Mouse (Mus musculus): ENCODE data around the gene Eif2b3. TPM values are rescaled to one million over a fixed set of nuclear protein-coding genes. Genes with fewer than 3 reads are reported as not detected.
A peak's percentile ranks its signal among the peaks of the same experiment; 100 is the strongest.

Gene Eif2b3
- total and polyA plus RNA-seq, 2 experiments, result 4.5 to 9.5 TPM

DNA sequence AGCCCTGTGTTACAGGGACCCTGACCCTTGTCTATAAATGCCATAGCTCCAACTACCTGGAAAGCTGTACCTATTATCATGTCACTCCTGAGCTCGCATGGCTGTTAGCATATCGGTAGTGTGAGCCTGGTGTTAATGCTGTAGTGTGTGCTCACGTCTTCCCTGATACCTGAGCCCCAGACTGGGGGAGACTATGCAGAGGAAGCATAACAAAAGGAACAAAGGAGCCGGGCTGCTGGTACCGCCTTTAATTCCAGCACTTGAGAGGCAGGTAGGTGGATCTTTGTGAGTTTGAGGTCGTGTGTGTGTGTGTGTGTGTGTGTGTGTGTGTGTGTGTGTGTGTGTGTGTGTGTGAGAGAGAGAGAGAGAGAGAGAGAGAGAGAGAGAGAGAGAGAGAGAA, 29.5 kb upstream of the Eif2b3 start:
- no peak for DNase-seq (ENCODE audit: extremely low read depth, low read depth, low spot score)
- WGBS, result 90% methylated on average over 6 of the region's 6 CpGs
- H3K27me3 ChIP-seq (ENCODE audit: control insufficient read depth, insufficient read depth, low read length), result no peaks in the 10 kb centered on the region
- no peak overlapping the region for H3K4me3 ChIP-seq (ENCODE audit: insufficient read depth, low read depth, low read length)
- H3K27ac ChIP-seq (replicated peaks; ENCODE audit: insufficient read depth, low read depth, low read length), result no peak overlapping the region
- peaks cover 9% of the 10 kb centered on the region; the same call in 1 of the 2 replicates for H3K4me1 ChIP-seq (ENCODE audit: control insufficient read depth, insufficient read depth, low read length)
- H3K9ac ChIP-seq (ENCODE audit: low read depth, low read length), result no peak overlapping the region
- H3K79me2 ChIP-seq (ENCODE audit: control insufficient read depth, insufficient read depth, low read length), result 0 out of 2 replicates have a peak, but pooled peaks cover 4% of the 10 kb centered on the region
- H3K36me3 ChIP-seq (ENCODE audit: control insufficient read depth, insufficient read depth, low read length), result peaks cover 8% of the 10 kb centered on the region; the same call in 1 of the 2 replicates
- TF ChIP-seq CTCF (IDR thresholded peaks at IDR 0.05; ENCODE audit: low read depth, low read length) (no peak), POLR2A (IDR thresholded peaks at IDR 0.05; ENCODE audit: extremely low read depth, insufficient read depth, low read length) (no peak)

DNA sequence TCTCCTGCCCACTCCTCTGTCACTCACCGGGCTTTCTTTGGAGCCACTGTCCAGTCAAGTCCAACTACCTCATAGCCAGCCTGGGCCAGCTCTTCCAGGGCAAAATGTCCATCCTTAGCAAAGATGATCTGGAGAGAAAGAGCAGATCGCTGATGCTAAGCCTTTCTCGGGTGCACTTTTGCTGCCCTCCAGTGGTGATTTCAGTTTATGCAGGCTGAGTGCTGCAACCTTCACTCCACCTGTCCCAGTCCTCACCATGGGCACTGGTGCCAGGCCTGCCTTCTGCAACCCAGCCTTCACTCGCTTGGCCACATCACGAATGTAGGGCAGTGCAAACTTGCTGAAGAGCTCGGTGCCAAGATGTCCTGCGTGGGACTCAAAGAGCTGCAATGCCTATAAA, 27.8 kb upstream of the Eif2b3 start:
- H3K4me3 ChIP-seq (ENCODE audit: insufficient read depth, low read depth, low read length), result no peak overlapping the region
- peaks cover 8% of the 10 kb centered on the region; the same call in 1 of the 2 replicates for H3K36me3 ChIP-seq (ENCODE audit: control insufficient read depth, insufficient read depth, low read length)
- no peak overlapping the region for H3K27ac ChIP-seq (replicated peaks; ENCODE audit: insufficient read depth, low read depth, low read length)
- DNase-seq (ENCODE audit: extremely low read depth, low read depth, low spot score), result peak; percentile 59
- H3K4me1 ChIP-seq (ENCODE audit: control insufficient read depth, insufficient read depth, low read length), result peaks cover 15% of the 10 kb centered on the region
- WGBS, result 6% methylated on average over 7 of the region's 7 CpGs
- TF ChIP-seq POLR2A (IDR thresholded peaks at IDR 0.05; ENCODE audit: extremely low read depth, insufficient read depth, low read length) (no peak), CTCF (IDR thresholded peaks at IDR 0.05; ENCODE audit: low read depth, low read length) (peak; percentile 83)
- H3K27me3 ChIP-seq (ENCODE audit: control insufficient read depth, insufficient read depth, low read length), result no peaks in the 10 kb centered on the region
- H3K9ac ChIP-seq (ENCODE audit: low read depth, low read length), result no peak overlapping the region
- 0 out of 2 replicates have a peak, but pooled peaks cover 4% of the 10 kb centered on the region for H3K79me2 ChIP-seq (ENCODE audit: control insufficient read depth, insufficient read depth, low read length)

DNA sequence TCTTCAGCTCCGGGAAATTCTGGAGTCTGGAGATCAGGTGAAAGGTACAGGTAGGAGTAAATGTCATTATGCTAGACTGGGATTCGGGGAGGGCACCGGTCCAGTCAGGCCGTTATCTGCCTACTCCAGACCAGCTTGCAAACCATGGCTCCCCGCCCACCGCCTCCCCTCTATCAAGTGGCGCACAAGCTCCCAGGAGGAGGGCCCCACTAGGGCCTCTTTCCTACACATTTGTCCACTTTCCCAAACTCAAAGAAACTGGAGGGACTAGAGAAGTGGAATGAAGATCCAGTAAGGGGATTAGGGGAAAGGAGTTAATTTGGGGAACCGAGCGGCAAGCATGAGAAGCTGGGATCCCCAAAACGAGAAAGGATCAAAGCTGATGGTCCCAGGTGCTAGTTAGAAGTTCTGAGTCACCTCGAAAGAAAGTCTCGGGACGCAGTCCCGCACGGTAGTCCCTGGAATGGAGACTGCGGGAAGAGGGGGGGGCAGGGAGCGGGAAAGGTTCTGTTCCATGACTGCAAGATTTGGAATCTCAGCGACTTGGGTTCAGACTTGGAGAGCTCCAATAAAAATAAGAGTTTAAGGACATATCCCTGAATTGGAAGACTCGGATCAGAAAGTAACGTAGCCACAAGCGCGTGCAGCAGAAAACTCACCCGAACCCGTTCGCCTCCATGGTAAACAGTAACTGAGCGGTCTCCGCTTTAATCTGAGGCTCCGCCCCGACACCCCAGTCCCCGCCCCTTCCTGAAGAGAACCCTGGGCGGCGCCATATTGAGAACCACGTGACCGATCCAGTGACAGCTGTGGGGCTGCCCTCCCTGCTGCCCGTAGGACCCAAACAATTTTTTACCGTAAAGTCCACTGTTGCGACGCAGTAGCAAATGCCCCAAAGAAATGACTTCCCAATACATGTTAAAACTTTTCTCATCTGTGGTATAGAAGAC, 25.3 kb upstream of the Eif2b3 start, which contains the start of gene Urod:
Urod (minus strand) TSS at position 742 of the 950 bp plus-strand sequence.
- Histone ChIP-seq H3K27me3 (ENCODE audit: control insufficient read depth, insufficient read depth, low read length) (no peaks in the 10 kb centered on the region), H3K4me1 (ENCODE audit: control insufficient read depth, insufficient read depth, low read length) (peaks cover 15% of the 10 kb centered on the region), H3K36me3 (ENCODE audit: control insufficient read depth, insufficient read depth, low read length) (peaks cover 13% of the 10 kb centered on the region; the same call in 1 of the 2 replicates), H3K27ac (replicated peaks; ENCODE audit: insufficient read depth, low read depth, low read length) (peak within 1 kb of the TSS; percentile 96), H3K4me3 (ENCODE audit: insufficient read depth, low read depth, low read length) (peak within 1 kb of the TSS; percentile 95), H3K9ac (ENCODE audit: low read depth, low read length) (peak within 1 kb of the TSS; percentile 98), H3K79me2 (ENCODE audit: control insufficient read depth, insufficient read depth, low read length) (0 out of 2 replicates have a peak, but pooled peaks cover 4% of the 10 kb centered on the region)
- peak; percentile 87 for DNase-seq (ENCODE audit: extremely low read depth, low read depth, low spot score)
- TF ChIP-seq CTCF (IDR thresholded peaks at IDR 0.05; ENCODE audit: low read depth, low read length) (no peak), POLR2A (IDR thresholded peaks at IDR 0.05; ENCODE audit: extremely low read depth, insufficient read depth, low read length) (no peak)
- under 1% methylated on average over 38 of the region's 38 CpGs for WGBS

DNA sequence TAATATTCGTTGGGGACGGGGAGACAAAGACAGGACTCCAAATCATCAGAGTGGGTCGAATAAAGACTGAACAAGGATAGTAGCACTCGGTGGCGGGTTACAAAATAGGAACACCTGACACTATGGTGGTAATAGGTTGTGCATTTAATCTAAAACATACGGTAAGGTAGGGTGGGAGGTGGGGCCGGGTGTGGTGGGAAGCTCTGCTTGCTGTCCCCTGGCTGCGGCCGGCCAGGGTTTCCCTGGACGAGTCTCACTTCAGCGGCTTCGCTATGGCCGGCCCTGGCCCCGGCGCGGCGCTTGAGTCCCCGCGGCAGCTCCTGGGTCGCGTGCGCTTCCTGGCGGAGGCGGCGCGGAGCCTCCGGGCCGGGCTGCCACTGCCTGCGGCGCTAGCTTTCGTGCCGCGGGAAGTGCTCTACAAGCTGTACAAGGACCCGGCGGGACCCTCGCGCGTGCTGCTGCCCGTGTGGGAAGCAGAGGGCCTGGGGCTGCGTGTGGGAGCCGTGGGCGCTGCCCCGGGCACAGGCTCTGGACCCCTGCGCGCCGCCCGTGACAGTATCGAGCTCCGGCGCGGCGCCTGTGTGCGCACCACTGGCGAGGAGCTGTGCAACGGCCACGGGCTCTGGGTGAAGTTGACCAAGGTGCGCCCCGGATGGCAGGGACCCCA, 23.9 kb upstream of the Eif2b3 start, which contains the start of gene Hectd3:
Hectd3 (plus strand) TSS at position 187 of the 667 bp plus-strand sequence.
- peak; percentile 78 for DNase-seq (ENCODE audit: extremely low read depth, low read depth, low spot score)
- peak within 1 kb of the TSS; percentile 96 for H3K27ac ChIP-seq (replicated peaks; ENCODE audit: insufficient read depth, low read depth, low read length)

DNA sequence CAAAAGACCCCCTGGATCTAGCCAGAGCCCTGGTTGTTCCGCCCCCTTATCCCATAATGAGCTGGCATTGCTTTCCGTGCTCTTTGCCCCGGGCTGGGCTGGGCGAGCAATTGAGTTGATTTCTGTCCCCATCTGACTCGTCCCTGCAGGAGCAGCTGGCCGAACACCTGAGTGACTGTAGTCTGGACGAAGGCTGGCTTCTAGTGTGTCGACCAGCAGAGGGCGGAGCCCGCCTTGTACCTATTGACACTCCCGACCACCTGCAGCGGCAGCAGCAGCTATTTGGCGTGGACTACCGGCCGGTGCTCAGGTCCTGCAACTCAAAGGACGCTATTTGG, 23.4 kb upstream of the Eif2b3 start:
- no peaks in the 10 kb centered on the region for H3K27me3 ChIP-seq (ENCODE audit: control insufficient read depth, insufficient read depth, low read length)
- peak; percentile 84 for DNase-seq (ENCODE audit: extremely low read depth, low read depth, low spot score)
- H3K9ac ChIP-seq (ENCODE audit: low read depth, low read length), result peak overlapping the region; percentile 98
- peak overlapping the region; percentile 96 for H3K27ac ChIP-seq (replicated peaks; ENCODE audit: insufficient read depth, low read depth, low read length)
- H3K36me3 ChIP-seq (ENCODE audit: control insufficient read depth, insufficient read depth, low read length), result peaks cover 23% of the 10 kb centered on the region
- TF ChIP-seq POLR2A (IDR thresholded peaks at IDR 0.05; ENCODE audit: extremely low read depth, insufficient read depth, low read length) (no peak), CTCF (IDR thresholded peaks at IDR 0.05; ENCODE audit: low read depth, low read length) (peak; percentile 80)
- H3K4me3 ChIP-seq (ENCODE audit: insufficient read depth, low read depth, low read length), result peak overlapping the region; percentile 95
- 0 out of 2 replicates have a peak, but pooled peaks cover 4% of the 10 kb centered on the region for H3K79me2 ChIP-seq (ENCODE audit: control insufficient read depth, insufficient read depth, low read length)
- peaks cover 15% of the 10 kb centered on the region for H3K4me1 ChIP-seq (ENCODE audit: control insufficient read depth, insufficient read depth, low read length)
- under 1% methylated on average over 16 of the region's 16 CpGs for WGBS

More for the DNA sequence above, 23.9 kb upstream of the Eif2b3 start, which contains the start of gene Hectd3:
- Histone ChIP-seq H3K9ac (ENCODE audit: low read depth, low read length) (peak within 1 kb of the TSS; percentile 98), H3K4me3 (ENCODE audit: insufficient read depth, low read depth, low read length) (peak within 1 kb of the TSS; percentile 95), H3K79me2 (ENCODE audit: control insufficient read depth, insufficient read depth, low read length) (0 out of 2 replicates have a peak, but pooled peaks cover 4% of the 10 kb centered on the region), H3K36me3 (ENCODE audit: control insufficient read depth, insufficient read depth, low read length) (peaks cover 23% of the 10 kb centered on the region; the same call in 1 of the 2 replicates), H3K27me3 (ENCODE audit: control insufficient read depth, insufficient read depth, low read length) (no peaks in the 10 kb centered on the region), H3K4me1 (ENCODE audit: control insufficient read depth, insufficient read depth, low read length) (peaks cover 15% of the 10 kb centered on the region)
- TF ChIP-seq POLR2A (IDR thresholded peaks at IDR 0.05; ENCODE audit: extremely low read depth, insufficient read depth, low read length) (peak; percentile 74), CTCF (IDR thresholded peaks at IDR 0.05; ENCODE audit: low read depth, low read length) (no peak)
- under 1% methylated on average over 58 of the region's 58 CpGs for WGBS
